Mouse (Mus musculus) kidney, adult 2 months (tissue): ENCODE results near the gene Fbxl12.

Experiments
- CTCF ChIP-seq: fragments of 200-500 bp; conservative IDR thresholded peaks from 2 replicates; pipeline ENCODE4 v1.5.1; 2011; ENCODE audit warnings: low read depth, mild to moderate bottlenecking, control low read depth, low read length, moderate library complexity, mixed read lengths; ENCODE audit not compliant: insufficient read depth, insufficient read length
- POLR2A ChIP-seq: fragments of 200-500 bp; IDR thresholded peaks from one replicate; pipeline ENCODE4 v1.6.1; 2011; ENCODE audit warnings: low read depth, low read length, control low read depth

DNA sequence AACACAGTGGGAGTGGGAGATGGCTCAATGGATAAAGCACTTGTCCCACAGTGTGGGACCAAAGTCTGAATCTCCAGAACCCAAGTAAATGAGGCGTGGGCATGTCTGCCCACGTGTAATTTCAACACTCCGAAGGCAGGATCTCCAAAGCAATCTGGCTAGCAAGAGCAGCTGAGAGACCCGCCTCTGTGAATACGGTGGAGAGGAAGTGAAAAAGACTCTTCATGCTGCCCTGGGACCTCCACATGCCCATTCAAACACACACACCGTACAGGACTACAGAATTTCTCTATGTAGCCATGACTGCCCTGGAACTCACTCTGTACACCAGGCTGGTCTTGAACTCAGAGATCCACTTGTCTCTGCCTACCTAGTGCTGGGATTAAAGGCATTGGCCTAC, 43.3 kb downstream of the Fbxl12 start:
- TF ChIP-seq CTCF (no peak), POLR2A (no peak)
